Mouse (Mus musculus) embryonic facial prominence, embryonic 10.5 days (tissue): ENCODE data around the gene Eps8. TPM values are rescaled to one million over a fixed set of nuclear protein-coding genes. Genes with fewer than 3 reads are reported as not detected.

ENCODE experiments used
- DNase-seq: peaks from one replicate; pipeline ENCODE4 v3.0.0-alpha.2; 2017; ENCODE audit warnings: low spot score
- H3K27ac ChIP-seq: fragments of 300-500 bp; sonication (generic); replicated peaks from 2 replicates; pipeline ENCODE4 v1.5.1; 2016; ENCODE audit warnings: mild to moderate bottlenecking
- H3K27me3 ChIP-seq: fragments of 300-500 bp; sonication (generic); replicated peaks from 2 replicates; pipeline ENCODE4 v1.6.1; 2016; ENCODE audit warnings: low read depth, mild to moderate bottlenecking; ENCODE audit not compliant: poor library complexity, severe bottlenecking
- H3K36me3 ChIP-seq: fragments of 300-500 bp; sonication (generic); replicated peaks from 2 replicates; pipeline ENCODE4 v1.6.1; 2016; ENCODE audit warnings: mild to moderate bottlenecking, moderate library complexity
- H3K4me1 ChIP-seq: fragments of 300-500 bp; sonication (generic); 2 replicates; pipeline ENCODE4 v1.6.1; 2016
- H3K4me3 ChIP-seq: fragments of 300-500 bp; sonication (generic); 2 replicates; pipeline ENCODE4 v1.5.1; 2016; ENCODE audit warnings: mild to moderate bottlenecking, moderate library complexity
- H3K9me3 ChIP-seq: fragments of 300-500 bp; sonication (generic); 2 replicates; pipeline ENCODE4 v1.6.1; 2016; ENCODE audit warnings: mild to moderate bottlenecking
- WGBS: fragments of 180-500 bp; shearing (Covaris S2); methylation state at CpG from one replicate; pipeline ENCODE4 v1.1.7; 2016; 5-methylcytosine and 5-hydroxymethylcytosine counted together
- polyA plus RNA-seq: library from polyadenylated mRNA; unstranded; fragments of >200 nt; fragmentation: Nextera tagmentation; extraction: Ambion mirVana; gene quantifications from 2 replicates; pipeline ENCODE4 v1.2.1, GENCODE M21; 2016

Gene Eps8
- polyA plus RNA-seq, 1 experiment from 2014 or later = 8.2 TPM

DNA sequence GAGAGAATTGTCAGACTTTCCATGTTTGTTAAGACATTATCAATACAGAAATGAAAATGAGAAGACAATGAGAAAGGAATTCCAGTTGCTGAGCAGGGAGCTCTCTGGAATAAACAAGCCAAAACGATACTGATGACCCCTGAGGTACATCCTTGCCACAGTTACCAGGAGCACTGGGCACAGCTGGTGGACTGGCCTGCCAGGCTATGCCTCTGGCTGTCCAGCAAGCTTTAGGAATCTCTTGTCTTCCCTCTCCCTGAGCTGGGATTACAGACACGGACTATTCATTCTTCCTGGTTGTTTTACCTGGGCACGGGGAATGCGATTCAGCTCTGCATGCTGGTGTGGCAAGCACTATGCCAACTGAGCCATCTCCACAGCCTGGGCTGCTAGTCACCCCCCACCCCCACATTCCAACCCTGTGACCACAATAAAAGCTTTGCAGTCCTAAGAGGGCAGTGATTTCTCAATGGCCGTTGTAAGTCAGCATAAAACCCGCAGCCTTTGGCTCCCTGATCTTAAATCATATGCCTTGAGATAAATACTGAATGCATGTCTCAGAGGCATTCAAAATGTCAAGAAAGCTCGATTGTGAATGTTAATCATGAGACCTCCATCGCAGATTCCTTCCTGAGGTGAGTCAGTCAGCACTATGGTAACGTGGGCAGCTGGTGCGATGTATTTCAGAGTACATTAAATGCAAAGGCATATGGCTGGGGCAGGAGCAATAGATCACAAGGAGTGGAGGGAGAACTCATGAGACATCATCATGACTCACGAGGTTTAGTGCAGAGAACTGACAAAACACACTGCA, 134.9 kb downstream of the Eps8 start:
- no peak overlapping the region for H3K4me3 ChIP-seq
- DNase-seq = no peak
- 83% methylated on average over 11 of the region's 11 CpGs for WGBS
- no peak overlapping the region for H3K27ac ChIP-seq
- no peaks in the 10 kb centered on the region for H3K36me3 ChIP-seq
- H3K27me3 ChIP-seq = no peaks in the 10 kb centered on the region
- no peaks in the 10 kb centered on the region for H3K4me1 ChIP-seq
- H3K9me3 ChIP-seq = no peaks in the 10 kb centered on the region

DNA sequence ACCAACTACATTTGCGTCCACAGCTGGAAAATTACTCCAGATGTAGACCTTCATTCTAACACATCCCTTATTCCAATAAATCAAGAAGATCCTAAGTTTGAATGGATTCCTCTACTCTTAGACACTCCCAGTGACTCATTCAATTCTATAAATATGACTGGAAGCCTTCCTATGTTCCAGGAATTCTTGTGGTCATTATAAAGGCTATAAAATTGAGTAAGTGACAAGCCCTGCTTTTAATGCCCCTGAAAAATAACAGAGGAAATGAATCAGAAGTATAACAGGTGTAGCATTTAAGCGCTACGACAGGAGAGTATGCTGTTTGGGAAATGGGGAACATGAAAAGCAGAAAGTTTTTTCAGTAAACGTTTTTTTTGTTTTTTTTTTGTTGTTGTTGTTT, 139.8 kb downstream of the Eps8 start:
- DNase-seq = no peak
- Histone ChIP-seq H3K4me3 (no peak overlapping the region), H3K36me3 (no peaks in the 10 kb centered on the region), H3K9me3 (no peaks in the 10 kb centered on the region), H3K4me1 (no peaks in the 10 kb centered on the region), H3K27ac (no peak overlapping the region), H3K27me3 (no peaks in the 10 kb centered on the region)
- 87% methylated on average over 4 of the region's 4 CpGs for WGBS

DNA sequence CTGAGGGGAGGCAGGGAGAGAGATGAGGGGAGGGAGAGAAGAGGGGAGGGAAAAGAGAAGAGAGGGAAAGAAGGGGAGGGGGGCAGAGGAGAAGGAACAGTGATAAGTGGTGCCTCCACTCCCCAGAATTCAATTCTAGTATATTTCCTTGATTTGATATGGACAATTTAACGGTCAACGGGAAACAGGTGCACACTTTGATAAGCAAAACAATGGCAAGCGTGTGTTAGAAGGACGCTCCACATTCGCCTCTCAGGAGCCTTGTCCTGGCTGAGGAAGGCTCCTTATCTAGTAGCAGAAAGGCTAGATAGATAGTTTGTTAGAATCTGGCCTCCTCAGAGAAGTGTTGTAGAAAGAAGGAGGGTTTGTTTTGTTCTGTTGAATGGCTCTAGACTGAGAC, 141.9 kb downstream of the Eps8 start:
- no peak for DNase-seq
- 78% methylated on average over 5 of the region's 5 CpGs for WGBS
- no peaks in the 10 kb centered on the region for H3K9me3 ChIP-seq
- H3K4me1 ChIP-seq = no peaks in the 10 kb centered on the region
- H3K27me3 ChIP-seq = no peaks in the 10 kb centered on the region
- H3K4me3 ChIP-seq = no peak overlapping the region
- H3K27ac ChIP-seq = no peak overlapping the region
- no peaks in the 10 kb centered on the region; the same call in 1 of the 2 replicates for H3K36me3 ChIP-seq

DNA sequence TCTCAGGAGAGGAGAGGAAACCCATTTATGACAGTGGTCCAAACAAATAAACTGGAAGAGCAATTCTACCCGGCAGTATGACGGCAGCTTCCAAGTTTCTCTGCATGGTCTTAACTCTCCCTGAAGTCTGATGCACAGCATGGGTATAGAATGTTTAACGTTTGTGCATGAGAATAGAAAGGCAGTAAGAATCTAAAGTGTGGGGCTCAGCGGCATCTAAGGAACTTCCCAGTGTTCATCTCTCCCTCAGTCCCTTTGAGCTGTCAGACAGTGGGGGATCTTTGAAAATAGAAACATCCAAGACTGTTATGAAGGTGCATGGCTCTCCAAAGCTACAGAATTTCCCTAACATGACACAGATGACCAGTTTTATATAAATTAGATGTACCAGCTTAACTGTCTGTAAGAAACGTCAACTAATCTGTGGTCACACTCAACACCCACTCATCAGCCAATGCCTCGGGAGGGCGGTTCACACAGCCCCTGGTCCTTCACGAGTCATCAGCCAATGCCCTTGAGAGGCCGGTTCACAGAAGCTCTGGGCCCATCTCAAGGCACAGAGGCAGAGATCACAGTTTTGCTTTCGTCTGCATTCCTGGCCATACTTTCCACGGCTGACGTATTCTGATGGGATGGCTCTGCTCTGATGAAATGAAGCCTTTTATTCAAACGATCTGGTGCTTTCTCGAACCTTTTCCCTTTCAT, 145.2 kb downstream of the Eps8 start:
- no peak for DNase-seq
- H3K4me1 ChIP-seq = no peaks in the 10 kb centered on the region
- no peaks in the 10 kb centered on the region for H3K9me3 ChIP-seq
- no peak overlapping the region for H3K4me3 ChIP-seq
- H3K27me3 ChIP-seq = no peaks in the 10 kb centered on the region
- WGBS = 90% methylated on average over 14 of the region's 14 CpGs
- H3K36me3 ChIP-seq = no peaks in the 10 kb centered on the region; the same call in 1 of the 2 replicates
- no peak overlapping the region for H3K27ac ChIP-seq

DNA sequence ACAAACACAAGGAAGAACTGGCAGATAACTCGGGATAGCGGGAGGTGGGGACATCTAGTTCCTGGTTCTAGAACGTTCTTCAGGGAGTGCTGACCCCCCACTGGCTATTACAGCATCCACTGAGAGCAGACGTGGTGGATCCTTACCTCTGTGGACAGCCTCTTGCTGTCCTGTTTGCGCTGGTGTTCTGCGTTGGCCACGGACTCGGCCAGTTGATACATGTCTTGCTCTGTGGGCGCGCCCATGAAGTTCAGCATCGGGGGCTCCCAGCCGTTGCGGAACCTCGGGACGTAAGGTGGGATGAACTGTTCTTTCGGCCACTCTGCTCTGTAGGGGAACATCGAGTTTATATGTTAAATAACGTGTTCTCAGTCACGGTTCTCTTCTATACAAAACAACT, 145.7 kb downstream of the Eps8 start:
- H3K27ac ChIP-seq = no peak overlapping the region
- H3K9me3 ChIP-seq = no peaks in the 10 kb centered on the region
- H3K36me3 ChIP-seq = no peaks in the 10 kb centered on the region; the same call in 1 of the 2 replicates
- H3K4me1 ChIP-seq = no peaks in the 10 kb centered on the region
- no peak for DNase-seq
- H3K4me3 ChIP-seq = no peak overlapping the region
- WGBS = 95% methylated on average over 19 of the region's 19 CpGs
- no peaks in the 10 kb centered on the region for H3K27me3 ChIP-seq

DNA sequence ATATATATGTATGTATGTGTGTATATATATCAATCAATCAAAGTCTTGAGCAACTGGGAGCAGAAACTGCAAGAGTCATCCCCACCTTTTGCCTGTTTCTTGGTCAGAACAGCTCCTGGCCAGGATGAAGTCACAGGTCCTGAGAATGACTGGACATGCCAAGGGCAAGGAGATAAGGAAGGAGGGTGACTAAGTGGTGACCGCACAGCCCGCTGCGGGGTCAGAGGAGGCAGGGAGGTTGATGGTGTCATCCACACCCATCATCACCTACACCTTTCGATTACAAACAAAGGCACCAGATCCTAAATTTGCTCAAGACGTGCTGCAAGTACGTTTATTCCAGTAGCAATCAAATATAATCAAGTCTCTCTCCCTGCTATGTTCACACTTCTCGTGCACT, 148.1 kb downstream of the Eps8 start:
- H3K27ac ChIP-seq = no peak overlapping the region
- no peak overlapping the region for H3K4me3 ChIP-seq
- no peaks in the 10 kb centered on the region; the same call in 1 of the 2 replicates for H3K36me3 ChIP-seq
- WGBS = 96% methylated on average over 7 of the region's 7 CpGs
- no peak for DNase-seq
- H3K9me3 ChIP-seq = no peaks in the 10 kb centered on the region
- H3K27me3 ChIP-seq = no peaks in the 10 kb centered on the region
- no peaks in the 10 kb centered on the region for H3K4me1 ChIP-seq

DNA sequence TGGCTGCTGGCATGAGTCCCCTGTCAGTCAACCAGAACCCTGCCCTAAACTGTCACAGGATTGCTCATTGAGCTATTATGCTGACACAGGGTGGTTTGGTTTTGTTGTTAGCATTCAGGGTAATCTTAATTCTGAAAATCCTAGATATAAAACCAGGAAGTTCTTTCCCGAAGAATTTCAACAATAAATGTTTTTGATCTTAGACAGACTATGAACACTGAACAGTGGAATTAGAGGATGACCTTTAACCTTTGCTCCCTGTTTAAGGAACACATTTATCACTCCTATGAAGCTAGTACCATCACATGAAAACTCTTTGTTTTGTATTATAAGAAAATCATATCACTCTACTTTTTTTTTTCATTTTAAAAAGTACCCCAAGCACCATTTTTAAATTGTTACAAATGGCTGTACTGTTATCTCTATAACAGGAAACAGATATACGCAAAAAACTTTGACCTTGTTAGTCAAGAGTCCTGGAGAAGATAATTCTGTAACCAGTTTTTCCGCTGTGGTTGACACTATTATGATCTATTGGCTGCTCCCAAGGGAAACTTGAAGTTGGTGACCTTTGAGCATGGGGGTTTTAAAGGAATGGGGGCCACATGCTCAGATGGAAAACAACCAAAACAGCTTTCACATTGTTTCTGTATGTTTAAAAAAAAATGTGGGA, 149.0 kb downstream of the Eps8 start:
- no peak for DNase-seq

DNA sequence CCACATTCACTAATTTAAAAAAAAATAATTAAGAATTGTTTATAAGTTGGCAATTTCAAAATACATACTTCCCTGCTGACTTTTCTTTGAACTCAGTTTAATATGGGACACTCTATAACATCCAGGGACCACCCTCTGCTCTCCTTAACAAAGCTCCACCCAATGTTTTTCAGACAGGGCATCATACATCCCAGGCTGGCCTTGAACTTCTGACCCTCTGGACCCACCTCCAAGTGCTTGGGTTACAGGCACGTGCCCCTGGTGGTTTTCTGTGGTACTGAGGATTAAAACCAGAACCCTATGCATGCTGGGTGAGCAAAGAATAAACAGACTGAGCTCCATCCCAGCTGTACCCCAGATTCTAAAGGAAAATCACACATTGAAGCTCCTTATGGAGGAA, 150.6 kb downstream of the Eps8 start:
- Histone ChIP-seq H3K4me1 (no peaks in the 10 kb centered on the region), H3K36me3 (no peaks in the 10 kb centered on the region; the same call in 1 of the 2 replicates), H3K27me3 (no peaks in the 10 kb centered on the region), H3K4me3 (no peak overlapping the region), H3K9me3 (no peaks in the 10 kb centered on the region), H3K27ac (no peak overlapping the region)
- DNase-seq = no peak
- 47% methylated on average over 1 of the region's 1 CpGs for WGBS

More for the DNA sequence above, 149.0 kb downstream of the Eps8 start:
- Histone ChIP-seq H3K4me1 (no peaks in the 10 kb centered on the region), H3K9me3 (no peaks in the 10 kb centered on the region), H3K36me3 (no peaks in the 10 kb centered on the region; the same call in 1 of the 2 replicates), H3K4me3 (no peak overlapping the region), H3K27ac (no peak overlapping the region), H3K27me3 (no peaks in the 10 kb centered on the region)
- 81% methylated on average over 3 of the region's 3 CpGs for WGBS

DNA sequence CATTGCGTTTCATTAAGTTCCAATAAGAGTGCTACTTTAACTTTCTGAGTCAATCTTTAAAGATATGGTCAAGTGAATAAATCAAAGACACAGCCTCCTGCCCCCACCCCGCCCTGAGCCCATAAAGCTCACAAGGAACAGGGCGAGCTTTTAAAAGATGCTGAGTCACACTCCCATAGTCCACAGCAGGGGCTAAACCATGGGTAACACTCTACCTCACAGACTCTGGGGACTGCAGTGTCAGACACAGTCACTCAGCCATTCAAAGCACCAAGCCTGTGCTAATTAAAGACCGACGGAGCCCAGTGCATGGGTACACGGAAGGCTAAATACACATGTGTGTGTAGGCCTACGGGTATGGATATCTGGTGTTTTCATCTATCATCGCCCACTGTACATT, 151.2 kb downstream of the Eps8 start:
- no peaks in the 10 kb centered on the region for H3K27me3 ChIP-seq
- no peaks in the 10 kb centered on the region for H3K9me3 ChIP-seq
- 88% methylated on average over 8 of the region's 8 CpGs for WGBS
- no peak overlapping the region for H3K4me3 ChIP-seq
- DNase-seq = no peak
- H3K4me1 ChIP-seq = no peaks in the 10 kb centered on the region
- no peaks in the 10 kb centered on the region; the same call in 1 of the 2 replicates for H3K36me3 ChIP-seq
- H3K27ac ChIP-seq = no peak overlapping the region

DNA sequence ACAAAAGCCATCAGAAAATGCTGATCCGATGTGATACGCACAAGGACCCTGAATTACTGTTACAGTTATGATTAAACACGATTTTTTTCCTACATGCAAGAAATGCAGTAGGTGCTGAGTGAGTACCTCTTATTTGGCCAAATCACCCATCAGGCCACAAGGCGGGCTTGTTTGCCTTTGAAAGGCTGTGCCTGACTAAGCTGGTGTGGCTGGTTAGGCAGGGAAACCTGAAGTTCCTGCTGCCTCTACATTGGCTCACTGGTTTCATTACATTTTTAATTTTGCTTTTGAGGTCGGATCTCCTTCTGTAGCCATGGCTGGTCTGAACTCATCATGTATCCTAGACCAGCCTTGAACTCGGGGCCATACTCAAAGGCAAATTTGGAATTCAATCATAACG, 151.7 kb downstream of the Eps8 start:
- DNase-seq = no peak
- Histone ChIP-seq H3K9me3 (no peaks in the 10 kb centered on the region), H3K36me3 (no peaks in the 10 kb centered on the region), H3K4me3 (no peak overlapping the region), H3K4me1 (no peaks in the 10 kb centered on the region), H3K27me3 (no peaks in the 10 kb centered on the region), H3K27ac (no peak overlapping the region)
- 86% methylated on average over 7 of the region's 7 CpGs for WGBS

DNA sequence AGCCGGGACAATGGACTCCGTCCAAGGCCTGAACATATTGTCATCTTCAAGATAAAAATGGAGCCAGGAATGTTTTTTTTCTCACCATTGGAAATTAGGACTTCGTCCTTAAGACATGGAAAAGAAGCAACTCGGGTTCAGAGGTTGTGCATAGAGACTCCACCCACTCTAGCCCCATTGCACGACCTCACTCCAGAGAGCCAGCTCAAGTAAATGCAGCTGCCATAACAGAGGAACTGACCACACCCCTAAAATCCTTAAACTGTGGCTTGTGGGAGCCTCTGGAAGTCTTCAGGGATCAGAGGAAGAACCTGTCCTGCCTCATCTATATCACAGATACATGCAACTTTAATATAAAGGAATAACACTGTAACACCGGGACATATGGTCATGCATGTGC, 155.9 kb downstream of the Eps8 start:
- H3K27me3 ChIP-seq = no peaks in the 10 kb centered on the region
- no peak for DNase-seq
- H3K36me3 ChIP-seq = no peaks in the 10 kb centered on the region
- WGBS = 79% methylated on average over 6 of the region's 6 CpGs
- no peaks in the 10 kb centered on the region for H3K9me3 ChIP-seq
- 0 out of 2 replicates have a peak, but pooled peaks cover 3% of the 10 kb centered on the region for H3K4me1 ChIP-seq
- H3K4me3 ChIP-seq = no peak overlapping the region
- no peak overlapping the region for H3K27ac ChIP-seq

DNA sequence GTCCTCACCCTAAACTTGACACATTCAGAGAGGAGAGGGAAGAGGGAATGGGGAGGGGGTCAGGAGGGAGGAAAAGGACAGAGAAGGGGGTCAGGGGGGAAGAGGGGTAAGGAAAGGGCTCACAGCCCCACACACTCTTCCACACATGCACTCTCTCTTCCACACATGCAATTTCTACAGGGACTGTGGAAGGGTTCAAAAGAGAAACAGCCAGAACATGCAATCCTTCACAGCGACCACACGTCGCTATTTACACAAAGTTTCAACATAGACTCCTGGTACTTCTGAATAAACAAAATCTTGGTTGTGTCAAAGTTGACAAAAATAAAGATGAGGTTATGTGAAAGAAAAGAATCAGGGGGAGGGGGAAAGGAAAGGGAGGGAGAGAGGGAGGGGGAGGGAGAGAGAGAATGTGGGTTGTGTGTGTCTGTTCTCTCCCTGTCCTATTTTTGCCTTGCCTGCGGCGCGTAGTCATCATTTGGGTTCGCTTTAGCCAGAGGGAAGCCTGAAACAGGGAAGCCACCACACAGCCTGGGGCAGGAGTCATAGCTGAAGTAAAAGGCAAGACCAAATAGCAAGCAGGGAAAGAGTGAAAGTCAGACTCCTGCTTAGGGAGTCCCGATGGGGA, 157.4 kb downstream of the Eps8 start:
- WGBS = 89% methylated on average over 8 of the region's 8 CpGs
- H3K4me3 ChIP-seq = no peak overlapping the region
- no peaks in the 10 kb centered on the region for H3K9me3 ChIP-seq
- no peaks in the 10 kb centered on the region for H3K36me3 ChIP-seq
- no peak for DNase-seq
- H3K4me1 ChIP-seq = 0 out of 2 replicates have a peak, but pooled peaks cover 3% of the 10 kb centered on the region
- H3K27ac ChIP-seq = no peak overlapping the region
- no peaks in the 10 kb centered on the region for H3K27me3 ChIP-seq
